Mouse (Mus musculus) regulatory T cell (primary cell): ENCODE data around the gene Sumo1.

Source experiments
- in situ Hi-C: fragments of 300-600 bp; cut with MboI, MseI; formaldehyde crosslinking; loops from one replicate; pipeline ENCODE4 v1.15.1; 2025; ENCODE audit warnings: high pct_unique_total_duplicates

The Sumo1 gene

DNA sequence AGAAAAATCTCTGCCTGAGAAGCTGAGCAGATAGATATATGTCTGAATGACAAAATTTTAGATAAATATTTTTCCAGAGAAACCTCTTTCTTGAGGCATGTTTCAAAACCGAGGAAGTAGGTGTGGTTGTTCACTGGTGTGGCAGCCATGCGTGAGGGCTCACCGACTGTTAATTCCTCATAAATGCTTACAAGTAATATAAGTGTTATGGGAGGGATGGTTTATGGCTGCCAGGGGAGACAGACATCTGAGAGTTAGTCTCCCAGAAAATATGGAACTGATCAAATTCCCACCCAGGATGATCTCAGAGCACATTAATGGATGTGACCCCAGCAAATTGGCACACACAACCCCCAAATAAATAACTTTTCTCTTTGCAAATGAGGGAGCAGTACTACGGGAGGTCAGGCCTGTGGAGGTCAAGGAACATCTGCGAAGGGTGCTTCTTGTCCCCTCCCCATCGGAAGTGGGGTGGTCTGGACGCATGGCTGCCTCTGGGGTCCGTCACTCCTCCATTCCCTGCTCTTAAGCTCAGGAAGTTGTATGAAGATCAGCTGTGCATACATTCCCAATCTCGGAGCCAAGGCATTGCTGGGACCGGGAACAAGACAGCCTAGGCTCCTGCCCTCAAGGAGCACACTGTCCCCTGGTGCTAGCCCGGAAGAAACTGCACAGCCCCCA is 75.9 kb downstream of the Sumo1 start:
- in situ Hi-C loops, result no loop called here

- in situ Hi-C loops, result no loop called here
Observed at GRCm38 (mm10) chr1:59593622-59594035, 77.0 kb downstream of the Sumo1 start.

DNA sequence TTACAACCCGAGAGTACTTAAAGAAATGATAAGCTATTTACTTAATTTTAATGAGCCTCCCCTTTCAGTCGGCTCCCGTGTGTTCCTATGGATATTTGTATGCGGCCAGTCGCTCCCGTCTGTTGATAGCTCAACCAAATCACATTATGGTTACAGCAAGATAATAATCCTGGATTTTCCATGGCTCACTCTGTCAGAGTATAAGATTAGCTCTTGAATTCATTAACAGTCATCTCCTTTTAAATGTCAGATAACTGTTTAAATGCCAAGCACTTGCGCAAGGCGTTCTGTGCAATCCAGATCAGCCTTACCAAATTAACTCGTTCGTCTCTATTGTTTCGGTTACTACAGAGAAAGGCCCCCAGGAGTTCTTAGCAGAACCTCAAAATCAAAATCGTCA is 77.8 kb downstream of the Sumo1 start:
- in situ Hi-C loops, result no loop called here

GRCm38 (mm10) chr1:59592359-59592758 is 78.3 kb downstream of the Sumo1 start:
- in situ Hi-C loops, result no loop called here

GRCm38 (mm10) chr1:59589271-59589670 is 81.4 kb downstream of the Sumo1 start:
- in situ Hi-C loops, result no loop called here

DNA sequence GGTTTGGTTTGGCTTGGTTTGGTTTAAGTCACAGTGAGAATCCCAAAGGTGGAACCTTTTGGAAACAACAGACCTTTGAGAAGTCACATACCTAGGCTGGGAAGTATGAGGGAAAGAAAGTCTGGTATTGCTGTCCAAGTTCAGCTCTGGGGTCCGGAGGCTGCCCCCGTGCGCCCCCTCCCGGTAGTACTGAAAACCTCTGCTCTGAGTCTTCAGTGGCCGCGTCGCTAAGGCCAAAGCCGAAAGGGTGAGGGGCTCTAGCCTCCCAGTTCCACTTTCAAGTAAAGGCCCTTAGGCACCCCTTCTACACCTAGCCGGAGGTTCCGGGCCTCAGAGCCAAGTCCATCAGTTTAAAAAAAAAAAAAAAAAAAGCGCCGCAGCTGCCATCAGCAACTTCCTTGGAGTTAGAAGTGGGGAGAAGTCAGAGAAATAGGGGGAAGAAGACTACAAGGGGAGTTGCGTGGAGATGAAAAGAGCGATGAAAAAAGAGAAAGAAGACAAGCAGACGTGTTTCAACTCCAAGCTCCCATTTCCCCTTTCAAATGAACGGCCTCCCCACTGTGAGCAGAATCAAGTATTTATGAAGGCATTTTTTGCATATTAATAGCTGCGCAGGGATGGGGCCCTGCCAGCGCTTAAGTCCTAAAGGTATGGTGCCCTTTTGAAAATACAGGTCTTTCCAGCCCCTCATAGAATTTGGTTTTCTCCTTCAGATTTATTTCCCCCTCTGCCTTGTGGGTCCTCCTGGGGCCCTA is 85.8 kb downstream of the Sumo1 start:
- in situ Hi-C loops, result no loop called here

DNA sequence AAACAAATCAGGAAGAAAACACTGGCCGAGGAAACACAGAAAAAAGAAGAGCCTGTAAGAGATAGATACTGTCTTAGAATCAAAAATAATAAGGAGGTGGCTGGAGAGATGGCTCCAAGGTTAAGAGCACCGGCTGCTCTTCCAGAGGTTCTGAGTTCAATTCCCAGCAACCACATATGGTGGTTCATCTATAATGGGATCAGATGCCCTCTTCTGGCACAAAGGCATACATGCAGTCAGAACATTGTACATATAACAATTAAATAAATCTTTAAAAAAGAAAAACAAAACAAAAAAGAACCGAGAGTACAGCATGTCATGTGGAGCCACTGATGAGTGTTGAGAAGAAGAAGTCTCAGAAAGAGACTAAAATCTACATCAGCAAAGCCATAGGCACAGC is 89.8 kb downstream of the Sumo1 start:
- in situ Hi-C loops, result no loop called here

DNA sequence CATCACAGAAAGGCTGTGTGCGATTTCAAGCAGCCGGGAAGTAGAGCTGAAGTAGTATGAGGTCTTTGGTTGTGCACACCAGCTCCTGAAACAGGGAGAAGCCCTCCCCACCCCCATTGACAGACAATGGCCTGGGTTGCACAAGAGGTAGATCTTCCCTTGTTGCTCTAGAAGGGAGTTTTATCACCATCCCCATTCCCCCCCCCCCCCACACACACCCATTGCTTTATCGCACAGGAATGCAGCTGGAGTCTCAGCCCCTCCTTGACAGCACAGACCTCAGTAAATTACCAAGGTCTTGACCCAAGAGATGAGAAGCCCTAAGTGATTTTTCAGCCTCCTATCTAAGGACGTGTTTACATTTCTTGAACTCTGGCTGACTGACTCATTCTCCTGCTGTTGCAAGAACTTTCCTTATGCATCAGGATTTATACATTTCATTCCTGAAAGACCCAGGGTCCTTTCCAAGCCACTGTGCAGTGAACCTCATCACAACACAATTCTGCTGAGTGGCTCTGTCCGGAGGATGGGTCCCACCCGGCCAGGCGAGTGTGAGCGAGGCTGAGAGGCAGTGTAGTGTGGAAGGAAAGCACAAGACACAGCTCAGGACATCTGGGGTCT is 90.4 kb downstream of the Sumo1 start:
- in situ Hi-C loops, result no loop called here

GRCm38 (mm10) chr1:59579327-59579726 is 91.3 kb downstream of the Sumo1 start:
- in situ Hi-C loops, result no loop called here

DNA sequence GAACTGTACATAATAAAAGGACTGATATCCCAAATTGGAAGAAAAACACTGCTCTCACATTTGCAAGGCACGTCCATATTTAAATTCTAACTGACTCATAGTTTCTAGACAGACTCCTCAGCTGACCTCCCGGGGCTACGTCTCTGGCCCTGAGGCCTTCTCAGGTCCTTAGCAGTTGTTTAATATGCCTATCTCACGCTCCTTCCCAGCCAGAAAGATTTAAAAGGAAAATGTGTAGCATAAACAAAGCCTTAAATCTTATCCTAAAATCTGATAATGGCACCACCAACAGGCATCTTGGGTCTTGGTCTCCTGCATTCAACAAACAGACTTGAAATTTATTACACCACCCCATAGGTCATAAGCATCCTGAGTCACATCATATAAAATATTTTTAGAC is 91.9 kb downstream of the Sumo1 start:
- in situ Hi-C loops, result no loop called here

- in situ Hi-C loops, result no loop called here
Observed at GRCm38 (mm10) chr1:59574262-59575187, 96.1 kb downstream of the Sumo1 start.

DNA sequence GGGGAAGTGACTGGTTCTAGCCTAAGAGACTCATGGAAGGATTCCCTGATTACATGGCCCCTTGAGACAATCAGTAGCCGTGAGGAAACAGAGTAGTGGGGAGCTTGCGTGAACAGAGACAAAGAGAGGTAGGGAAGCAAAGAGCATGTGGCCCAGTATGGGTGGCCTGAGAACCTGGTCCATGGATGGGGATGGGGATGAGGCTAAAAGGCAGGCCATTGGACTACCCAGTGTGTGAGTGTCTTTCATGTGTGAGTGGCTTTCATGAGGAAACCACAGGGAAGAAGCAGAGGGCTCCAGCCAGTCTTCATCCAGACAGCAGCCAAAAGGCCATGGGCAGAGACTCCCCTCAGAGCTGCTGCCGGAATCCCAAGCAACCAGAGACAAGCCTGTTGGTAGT is 96.8 kb downstream of the Sumo1 start:
- in situ Hi-C loops, result no loop called here

- in situ Hi-C loops, result no loop called here
Observed at GRCm38 (mm10) chr1:59571502-59571901, 99.1 kb downstream of the Sumo1 start.

DNA sequence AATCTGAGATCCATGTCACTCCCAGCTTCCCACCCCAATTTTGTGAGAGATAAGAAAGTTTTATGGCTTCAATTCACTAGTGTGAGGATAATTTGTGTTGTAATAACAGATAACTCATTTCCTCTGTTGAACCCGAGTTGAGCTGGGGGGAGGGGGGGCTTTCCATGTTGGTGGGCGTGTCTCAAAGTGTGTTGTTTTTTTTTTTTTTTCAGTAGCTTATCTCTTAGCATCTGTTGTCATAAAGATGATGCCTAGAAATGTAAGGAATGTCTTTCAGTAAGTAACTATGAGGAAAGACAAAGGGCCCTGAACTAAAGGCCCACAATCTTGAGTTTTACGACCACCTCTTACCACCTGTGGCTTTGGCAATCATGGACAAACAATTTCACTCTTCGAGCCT is 99.9 kb downstream of the Sumo1 start:
- in situ Hi-C loops, result no loop called here

- in situ Hi-C loops, result no loop called here
Observed at GRCm38 (mm10) chr1:59569301-59569700, 101.3 kb downstream of the Sumo1 start.

DNA sequence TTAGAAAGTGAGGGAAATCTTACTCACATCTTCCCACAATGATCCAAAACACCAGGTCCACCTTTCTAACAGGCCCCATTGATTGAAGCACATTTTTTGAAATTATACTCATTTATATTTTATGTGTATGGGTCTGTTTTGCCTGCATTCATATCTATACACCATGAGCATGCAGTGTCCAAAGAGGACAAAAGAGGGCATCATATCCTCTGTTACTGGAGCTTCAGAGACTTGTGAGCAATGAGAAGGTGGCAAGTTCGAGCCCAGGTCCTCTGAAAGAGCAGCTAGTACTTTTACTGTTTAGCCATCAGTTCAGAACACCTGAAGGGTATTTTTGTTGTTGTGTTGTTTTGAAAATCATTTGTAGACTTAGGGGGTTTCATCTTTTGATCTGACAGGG is 102.4 kb downstream of the Sumo1 start:
- in situ Hi-C loops, result no loop called here

DNA sequence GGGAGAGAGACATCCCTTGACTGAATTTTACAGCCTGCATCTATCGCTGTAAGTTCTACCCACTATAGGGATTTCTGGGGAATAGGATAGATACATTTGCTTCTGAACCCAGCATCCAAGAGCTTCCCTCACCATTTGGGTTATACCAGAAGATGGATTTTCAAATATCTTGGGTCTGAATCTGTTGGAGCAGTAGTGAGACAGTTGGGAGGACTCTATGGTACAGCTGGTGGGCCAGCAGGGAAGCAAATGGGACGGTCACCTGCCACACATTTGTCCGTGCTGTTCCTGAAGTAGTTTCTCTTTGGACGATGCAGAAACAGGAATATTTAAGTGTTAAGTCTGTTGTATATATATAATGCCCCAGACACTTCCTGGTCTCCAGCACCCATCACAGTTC is 103.1 kb downstream of the Sumo1 start:
- in situ Hi-C loops, result no loop called here

- in situ Hi-C loops, result no loop called here
Observed at GRCm38 (mm10) chr1:59566926-59567325, 103.7 kb downstream of the Sumo1 start.

GRCm38 (mm10) chr1:59566281-59566680 is 104.4 kb downstream of the Sumo1 start:
- in situ Hi-C loops, result no loop called here

DNA sequence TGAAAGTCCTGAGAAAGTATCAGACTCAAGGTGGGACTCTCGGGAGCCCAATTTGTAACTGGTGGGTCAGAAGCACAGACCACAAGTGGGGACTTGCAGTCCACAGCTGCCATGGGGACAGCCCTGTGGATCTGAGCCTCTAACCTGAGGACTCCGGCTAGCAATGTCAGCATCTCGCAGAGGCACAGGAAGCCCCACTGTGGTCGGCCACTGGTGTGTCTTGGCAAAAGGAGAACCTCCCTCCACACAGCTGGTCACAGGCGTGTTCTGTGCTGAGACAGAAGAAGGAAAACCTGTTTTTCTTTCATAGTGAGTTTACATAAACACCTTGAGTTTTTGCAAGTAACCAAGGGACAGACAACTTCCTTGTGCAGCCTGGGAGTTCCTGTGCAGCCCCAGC is 104.8 kb downstream of the Sumo1 start:
- in situ Hi-C loops, result no loop called here

GRCm38 (mm10) chr1:59563581-59563980 is 107.1 kb downstream of the Sumo1 start:
- in situ Hi-C loops, result no loop called here

DNA sequence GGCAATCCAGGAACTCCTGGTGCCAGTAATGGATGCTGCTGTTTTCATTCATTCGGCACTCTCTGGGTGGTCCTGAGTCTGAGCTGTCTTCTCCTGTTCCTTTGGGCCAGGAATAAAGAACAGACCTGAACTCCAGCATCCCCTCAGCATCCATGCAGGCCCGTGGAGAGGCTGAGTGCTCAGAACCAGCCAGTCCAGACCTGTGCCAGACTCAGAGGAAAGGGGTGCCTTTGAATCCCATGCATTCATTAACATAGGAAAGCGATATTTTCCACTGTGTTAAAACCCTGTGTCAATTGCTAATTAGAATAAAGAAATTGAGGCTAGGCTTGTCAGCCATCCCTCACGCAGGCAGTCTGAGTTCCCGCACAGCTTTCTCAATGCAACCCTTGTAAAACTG is 116.9 kb downstream of the Sumo1 start:
- in situ Hi-C loops, result no loop called here
